ENCODE assay signal across 8 mouse cellular contexts in the genomic region with DNA sequence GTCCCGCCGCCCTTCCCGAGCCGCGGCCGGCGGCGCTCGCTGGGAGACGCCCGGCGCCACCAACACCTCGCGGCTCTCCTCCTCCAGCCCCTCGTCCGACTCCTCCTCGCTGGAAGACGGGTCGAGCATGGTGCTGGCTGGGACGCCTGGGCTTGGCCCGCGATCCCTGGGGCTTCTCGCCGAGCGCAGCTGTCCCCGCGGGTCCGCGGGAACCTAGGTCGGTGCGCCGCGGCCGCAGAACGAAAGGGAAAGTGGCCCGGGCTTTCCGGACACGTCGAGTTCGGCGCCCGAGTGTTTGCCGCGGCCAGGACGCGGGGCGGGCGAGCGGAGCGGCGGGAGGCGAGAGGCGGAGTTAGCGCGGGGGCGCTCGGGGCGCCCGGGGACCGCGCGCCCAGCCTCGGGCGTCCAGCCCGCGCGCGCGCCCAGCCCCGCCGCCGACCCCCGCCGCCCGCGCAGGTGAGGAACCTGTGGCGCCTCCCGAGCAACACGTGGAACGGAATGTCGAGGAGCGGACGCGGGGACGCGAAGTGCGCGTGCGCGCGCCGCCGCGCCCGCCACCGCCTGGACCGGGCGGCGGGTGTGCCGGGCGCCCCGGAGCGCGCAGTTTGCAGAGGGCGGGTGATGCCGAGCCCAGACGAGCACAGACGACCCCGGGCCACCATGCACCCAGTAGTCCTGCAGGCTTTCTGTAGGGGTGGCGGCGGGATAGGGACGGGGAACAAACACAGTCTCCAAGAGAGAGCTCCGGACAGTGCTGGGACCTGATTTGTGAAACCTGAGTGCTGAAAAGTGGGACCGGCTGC. TPM values are rescaled to one million over a fixed set of nuclear protein-coding genes. Genes with fewer than 3 reads are reported as not detected.
DNase-seq lines count a peak whose midpoint lies in the region; ATAC-seq and TF ChIP-seq lines count a peak whose summit lies in the region.

TSS of gene Cadps2 (minus strand) at position 413 of the 803 bp plus-strand sequence.

- under 1% methylated on average over 111 of the region's 114 CpGs for WGBS in intestine, embryonic 14.5 days

- H3K9ac ChIP-seq in intestine, embryonic 14.5 days (ENCODE audit: low read length): peak within 1 kb of the TSS; percentile 52

- intact Hi-C loops in left cerebral cortex, postnatal 4 days (cut with DNase I): loop anchor here (10.0 kb wide), 1 partner anchor 344 kb away; no protein-coding TSS in a partner anchor

- TF ChIP-seq POLR2A in cortical plate, adult 2 months (IDR thresholded peaks at IDR 0.05; ENCODE audit: extremely low read depth, insufficient read depth, low read length): no peak

- peak within 1 kb of the TSS; percentile 33 for H3K27ac ChIP-seq in cortical plate, adult 2 months (ENCODE audit: insufficient read depth, low read length)
- no peak within 1 kb of the TSS for H3K27ac ChIP-seq in intestine, embryonic 14.5 days (ENCODE audit: low read depth)

- peaks cover 33% of the 10 kb centered on the region for H3K27me3 ChIP-seq in erythroblast, embryonic 14.5 days (ENCODE audit: control insufficient read depth)
- peaks cover 29% of the 10 kb centered on the region for H3K27me3 ChIP-seq in intestine, embryonic 14.5 days (replicated peaks; ENCODE audit: control insufficient read depth, insufficient read depth, low read length)

- no peaks in the 10 kb centered on the region for H3K36me3 ChIP-seq in erythroblast, embryonic 14.5 days (ENCODE audit: control insufficient read depth)
- no peaks in the 10 kb centered on the region for H3K36me3 ChIP-seq in intestine, embryonic 14.5 days (ENCODE audit: control insufficient read depth, insufficient read depth, low read length)

- no peak for ATAC-seq in erythroblast, adult 5-6 weeks (replicated peaks; ENCODE audit: low FRiP score, poor library complexity, severe bottlenecking)
- ATAC-seq in intestine, embryonic 14.5 days (replicated peaks; ENCODE audit: low FRiP score, low TSS enrichment, low read depth): peak; percentile 84
- ATAC-seq in megakaryocyte progenitor cell, adult 5-6 weeks (replicated peaks; ENCODE audit: poor library complexity): peak; percentile 69

- no peaks in the 10 kb centered on the region for H3K9me3 ChIP-seq in erythroblast, embryonic 14.5 days (ENCODE audit: control insufficient read depth, low read length)
- H3K9me3 ChIP-seq in intestine, embryonic 14.5 days (ENCODE audit: control insufficient read depth, low read length): no peaks in the 10 kb centered on the region

- H3K4me3 ChIP-seq in erythroblast, embryonic 14.5 days (replicated peaks): peak within 1 kb of the TSS; percentile 40
- H3K4me3 ChIP-seq in cortical plate, adult 2 months (ENCODE audit: insufficient read depth, low read length): peak within 1 kb of the TSS; percentile 78
- peak within 1 kb of the TSS; percentile 63 for H3K4me3 ChIP-seq in intestine, embryonic 14.5 days (ENCODE audit: low read depth, low read length)

- peak; percentile 36 to 45 for DNase-seq in gastrocnemius, postnatal 4 days (ENCODE audit: low spot score in 2 of 2)
- DNase-seq in intestine, embryonic 14.5 days (ENCODE audit: low spot score): peak; percentile 81
- peak; percentile 60 for DNase-seq in left cerebral cortex, postnatal 4 days
- peak; percentile 55 for DNase-seq in right cerebral cortex, postnatal 25 days

- no peak for TF ChIP-seq CTCF in cortical plate, adult 2 months (IDR thresholded peaks at IDR 0.05; ENCODE audit: extremely low read depth, insufficient read depth, low read length)

- H3K4me2 ChIP-seq in intestine, embryonic 14.5 days (ENCODE audit: low read length): peak within 1 kb of the TSS; percentile 86

- H3K4me1 ChIP-seq in erythroblast, embryonic 14.5 days (ENCODE audit: control insufficient read depth): no peaks in the 10 kb centered on the region
- H3K4me1 ChIP-seq in cortical plate, adult 2 months (ENCODE audit: control insufficient read depth, insufficient read depth, low read length): no peaks in the 10 kb centered on the region
- H3K4me1 ChIP-seq in intestine, embryonic 14.5 days (replicated peaks; ENCODE audit: control insufficient read depth, insufficient read depth, low read length): peaks cover 3% of the 10 kb centered on the region; the same call in 1 of the 2 replicates

RNA-seq across cellular contexts. Expression of gene Cadps2, which starts in this region (rescaled TPM):
- not detected in 2 replicates for polyA plus RNA-seq in erythroblast, embryonic 14.5 days (2012)
- total RNA-seq in erythroblast, adult 5-6 weeks (2015; ENCODE audit: low replicate concordance): not detected in 2 replicates
- 0.70 TPM in 1 of 2 replicates, not detected in the other for total RNA-seq in erythroblast, adult 5-6 weeks (2017; ENCODE audit: low replicate concordance)
- polyA plus RNA-seq in cortical plate, adult 2 months (2012; rRNA removed): 40.9 and 45.5 TPM in 2 replicates
- total RNA-seq in gastrocnemius, postnatal 4 days (2021): 1 to 10 TPM; 1.1 to 1.4 TPM
- polyA plus RNA-seq in intestine, embryonic 14.5 days (2014; fragmentation: Nextera tagmentation; extraction: Ambion mirVana): 0.74 and 1.2 TPM in 2 replicates
- total RNA-seq in left cerebral cortex, postnatal 4 days (2021): 10 to 100 TPM; 36.5 to 38.5 TPM
- total RNA-seq in megakaryocyte progenitor cell, adult 5-6 weeks (2015): 0.99 TPM in 1 of 2 replicates, not detected in the other
- total RNA-seq in megakaryocyte progenitor cell, adult 5-6 weeks (2017): 0.75 and 0.84 TPM in 2 replicates

Comparison
In these comparisons a context has a peak if more than half of its experiments do, and no peak if none do; other contexts are left out.
1. RNA of gene Cadps2 (total RNA-seq): 36.5 to 38.5 TPM in left cerebral cortex, postnatal 4 days; 1.1 to 1.4 TPM in gastrocnemius, postnatal 4 days, 0.75 to 0.99 TPM in megakaryocyte progenitor cell, adult 5-6 weeks and 0.70 TPM in erythroblast, adult 5-6 weeks; every median in the first group is over 10 times any median in the second.
2. RNA of gene Cadps2 (polyA plus RNA-seq): 40.9 to 45.5 TPM in cortical plate, adult 2 months; 0.74 to 1.2 TPM in intestine, embryonic 14.5 days and not detected in erythroblast, embryonic 14.5 days; every median in the first group is over 10 times any median in the second.
3. Peak in ATAC-seq in megakaryocyte progenitor cell, adult 5-6 weeks; RNA of the gene not detected or under 1 TPM.
4. Peak in every context shown above with its lines, with median percentiles within 50 percentile points of each other: H3K4me3 ChIP-seq and DNase-seq.